Mouse (Mus musculus): ENCODE measurements around the gene Got2.

GRCm38 (mm10) chr8:95885966-95886365 is 2.4 kb downstream of the Got2 start:
- TF ChIP-seq POLR2A (IDR thresholded peaks at IDR 0.05; ENCODE audit: extremely low read depth, insufficient read depth, low read length): no peak
- no peak for TF ChIP-seq CTCF (IDR thresholded peaks at IDR 0.05; ENCODE audit: extremely low read depth, insufficient read depth, low read length)
